Mouse (Mus musculus) liver, postnatal 0 days (tissue): ENCODE data around the gene Eif3g.

Experiments used
- CTCF ChIP-seq: sonication (generic); IDR thresholded peaks from 2 replicates; pipeline ENCODE4 v1.5.1; 2016; ENCODE audit warnings: antibody characterized with exemption, low read depth
- EP300 ChIP-seq: IDR thresholded peaks from 2 replicates; pipeline ENCODE4 v1.6.1; 2016; ENCODE audit warnings: antibody characterized with exemption, low read depth, mild to moderate bottlenecking

DNA sequence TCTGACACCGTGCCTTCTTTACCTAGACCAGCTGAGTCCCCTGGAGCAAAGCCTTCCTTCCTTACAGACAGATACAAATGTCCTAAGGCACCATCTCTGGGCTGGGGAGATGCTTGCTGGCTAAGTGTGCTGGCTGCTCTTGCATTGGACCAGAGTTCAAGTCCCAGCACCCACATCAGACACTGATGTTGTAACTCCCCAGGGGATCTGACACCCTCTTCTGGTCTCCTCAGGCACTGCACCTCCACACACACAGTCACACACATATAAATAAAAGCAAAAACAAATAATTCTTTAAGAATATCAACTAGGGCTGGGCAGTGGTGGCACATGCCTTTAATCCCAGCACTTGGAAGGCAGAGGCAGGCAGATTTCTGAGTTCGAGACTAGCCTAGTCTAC lies 48.2 kb downstream of the Eif3g start:
- TF ChIP-seq CTCF = no peak
- no peak for TF ChIP-seq EP300
